Mouse (Mus musculus): ENCODE results near the gene Bckdhb. TPM values are rescaled to one million over a fixed set of nuclear protein-coding genes. Genes with fewer than 3 reads are reported as not detected.
"Not testable (repeated sequence)": the region's sequence is repeated elsewhere in the genome, so short reads cannot be mapped to it uniquely, and the experiment has no call there.

Gene Bckdhb
- total RNA-seq, 2 experiments from 2014 or later = 92.4 to 100 TPM

DNA sequence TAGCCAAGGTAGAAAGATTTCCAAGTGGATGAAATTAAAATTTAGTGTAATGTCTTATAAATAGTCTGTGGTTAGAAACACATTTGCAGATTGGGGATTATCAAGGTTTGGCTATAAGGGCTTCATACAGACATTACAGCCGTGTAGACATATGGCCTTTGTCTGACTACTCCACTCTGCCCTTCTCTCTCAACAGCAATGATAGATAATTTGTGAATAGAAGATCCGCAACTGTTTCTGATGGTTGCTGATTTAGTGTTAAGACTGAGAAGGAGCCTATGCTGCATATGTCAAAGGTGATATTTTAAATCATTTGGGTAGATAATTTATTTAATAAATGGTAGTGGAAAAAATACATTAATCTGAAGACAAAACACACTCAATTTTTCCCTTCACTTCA, 115.4 kb downstream of the Bckdhb start:
- no peak for DNase-seq (ENCODE audit: low spot score)
- intact Hi-C loops (cut with DNase I) = no loop called here

DNA sequence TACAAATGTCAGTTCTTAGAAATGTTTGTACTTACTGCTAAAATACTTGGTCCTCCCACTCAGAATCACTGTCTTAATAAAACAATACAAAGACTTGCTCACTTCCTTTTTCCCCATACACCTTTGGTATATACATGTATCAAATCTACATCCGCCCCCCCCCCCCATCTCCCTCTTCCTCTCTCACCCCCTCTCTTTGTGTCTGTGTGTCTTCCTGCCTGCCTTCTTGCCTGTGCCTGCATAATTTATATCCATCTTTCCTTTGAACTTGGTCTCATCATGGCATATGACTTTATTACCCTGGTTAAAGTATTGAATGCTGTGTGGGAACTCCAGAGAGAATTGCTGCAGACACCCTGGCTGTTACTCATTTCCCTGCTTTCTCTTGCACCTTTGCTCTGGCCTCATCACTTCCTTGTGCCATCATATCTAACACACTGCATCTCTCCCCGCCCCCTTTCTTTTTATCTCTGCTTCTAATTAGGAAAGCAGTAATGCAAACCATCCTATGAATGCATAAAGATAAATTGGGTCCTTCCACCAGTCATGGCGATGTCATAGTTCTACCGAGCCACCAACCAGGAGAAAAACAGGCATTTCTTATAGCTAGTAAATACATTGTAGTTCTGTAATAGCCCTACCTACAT, 116.8 kb downstream of the Bckdhb start:
- intact Hi-C loops (cut with DNase I) = no loop called here
- no peak for DNase-seq (ENCODE audit: low spot score)

DNA sequence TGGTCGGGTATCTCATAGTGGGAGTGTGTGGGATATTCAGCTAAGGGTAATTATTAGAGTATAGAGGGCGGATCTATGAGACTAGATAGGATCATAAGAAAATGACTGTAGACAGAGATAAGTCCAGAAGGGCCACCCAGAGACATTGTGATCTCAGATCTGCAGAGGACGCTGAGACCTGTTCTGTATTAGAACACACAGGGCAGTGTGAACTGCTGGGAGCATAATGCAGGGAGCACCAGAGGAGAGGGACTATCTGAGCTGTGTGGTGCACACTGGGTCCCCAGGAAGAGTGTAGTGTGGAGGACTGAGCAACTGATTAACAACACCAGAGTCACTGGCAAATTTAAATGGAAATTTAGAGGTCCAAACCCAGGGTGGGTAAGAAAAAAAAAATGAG, 117.6 kb downstream of the Bckdhb start:
- no peak for DNase-seq (ENCODE audit: low spot score)
- intact Hi-C loops (cut with DNase I) = no loop called here

DNA sequence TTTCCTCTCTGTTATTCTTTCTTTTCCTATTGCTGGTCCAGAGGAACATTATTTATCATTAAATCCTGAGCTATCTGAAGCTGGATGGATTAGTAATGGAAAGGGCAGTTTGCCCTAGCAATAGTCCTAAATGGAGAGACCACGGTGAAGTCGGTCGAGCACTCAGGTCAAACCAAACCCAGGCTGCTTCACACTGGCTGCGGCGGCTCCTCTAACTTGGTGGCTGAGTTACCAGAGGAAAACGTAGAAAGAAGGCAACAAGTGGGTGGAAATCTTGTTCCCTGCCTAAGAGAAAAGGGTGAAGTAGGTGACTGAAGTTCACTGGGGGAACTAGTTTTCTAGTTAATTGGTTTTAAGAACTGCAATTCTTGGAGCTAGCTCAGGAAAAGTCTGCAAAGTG, 119.2 kb downstream of the Bckdhb start:
- intact Hi-C loops (cut with DNase I) = no loop called here
- DNase-seq (ENCODE audit: low spot score) = no peak

DNA sequence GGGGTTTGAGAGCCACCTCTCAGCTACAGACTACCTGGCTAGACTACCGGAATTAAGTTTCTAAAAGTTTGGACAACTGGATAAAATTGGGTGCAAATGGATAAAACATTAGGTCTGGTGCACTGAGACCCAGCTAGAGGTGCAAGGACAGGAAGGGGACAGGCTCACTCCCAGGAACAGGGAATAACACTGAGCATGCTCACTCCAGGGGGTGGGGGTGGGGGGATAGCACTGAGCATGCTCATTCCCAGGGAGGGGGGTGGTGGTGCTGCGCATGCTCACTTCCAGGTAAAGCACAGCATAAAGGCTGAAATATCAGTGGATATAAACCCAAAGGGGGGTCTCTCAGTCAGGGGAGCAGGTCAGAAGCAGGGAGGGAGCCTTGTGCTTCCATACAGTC, 120.7 kb downstream of the Bckdhb start:
- intact Hi-C loops (cut with DNase I) = no loop called here
- DNase-seq (ENCODE audit: low spot score) = no peak

DNA sequence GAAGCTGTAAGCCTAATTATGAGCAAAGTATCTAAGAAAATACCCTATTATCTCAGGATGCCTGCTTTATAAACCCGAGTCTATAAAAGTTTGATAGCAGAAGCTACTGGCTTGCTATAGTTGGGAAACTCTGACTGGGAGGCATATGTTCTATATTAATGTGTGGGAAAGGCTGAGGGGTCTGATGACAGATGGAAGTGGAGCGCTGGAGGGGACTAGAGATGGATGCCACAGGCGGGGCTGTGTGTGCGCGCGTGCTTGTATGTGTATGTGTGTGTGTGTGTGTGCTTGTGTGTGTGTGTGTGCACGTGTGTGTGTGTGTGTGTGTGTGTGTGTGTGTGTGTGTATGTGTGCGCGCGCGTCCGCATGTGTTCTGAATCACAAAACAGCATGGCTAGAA, 121.4 kb downstream of the Bckdhb start:
- intact Hi-C loops (cut with DNase I) = no loop called here
- no peak for DNase-seq (ENCODE audit: low spot score)

DNA sequence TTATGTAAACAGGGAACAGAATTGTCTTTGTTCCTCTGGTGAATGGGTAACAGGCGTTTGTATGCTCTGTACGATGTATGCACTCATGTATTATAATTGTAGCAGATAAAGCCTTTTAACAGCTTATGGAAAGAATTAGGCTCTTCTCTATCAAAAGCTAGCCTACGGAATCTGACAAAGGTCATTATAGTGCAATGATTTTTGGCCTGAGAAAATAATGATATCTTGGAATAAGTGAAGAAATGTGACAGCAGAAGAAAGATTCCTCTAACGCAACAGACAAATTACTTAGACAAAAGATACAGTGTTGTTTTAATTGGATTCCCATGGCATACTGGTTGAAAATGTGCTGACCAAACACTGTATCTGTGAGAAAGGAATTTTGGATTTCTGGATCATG, 122.0 kb downstream of the Bckdhb start:
- no peak for DNase-seq (ENCODE audit: low spot score)
- intact Hi-C loops (cut with DNase I) = no loop called here

DNA sequence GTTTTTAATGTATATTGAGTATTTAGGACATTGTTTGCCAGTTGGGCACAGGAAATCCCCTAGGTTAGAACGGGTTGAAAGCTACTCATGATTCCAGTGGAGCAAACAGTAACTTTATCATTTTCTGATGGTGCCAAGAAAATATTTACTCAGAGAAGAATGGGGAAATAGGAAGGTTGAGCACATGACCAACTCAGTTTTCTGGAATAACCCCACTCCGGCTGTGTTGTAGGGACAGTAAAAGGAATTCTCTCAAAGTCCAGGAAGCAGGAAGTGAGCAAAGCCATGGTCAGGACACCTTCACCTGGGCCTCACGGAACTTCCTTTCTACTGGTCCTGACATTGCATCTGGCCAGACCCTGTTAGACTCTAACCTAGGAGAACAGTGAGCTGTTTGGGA, 122.5 kb downstream of the Bckdhb start:
- intact Hi-C loops (cut with DNase I) = no loop called here
- no peak for DNase-seq (ENCODE audit: low spot score)

DNA sequence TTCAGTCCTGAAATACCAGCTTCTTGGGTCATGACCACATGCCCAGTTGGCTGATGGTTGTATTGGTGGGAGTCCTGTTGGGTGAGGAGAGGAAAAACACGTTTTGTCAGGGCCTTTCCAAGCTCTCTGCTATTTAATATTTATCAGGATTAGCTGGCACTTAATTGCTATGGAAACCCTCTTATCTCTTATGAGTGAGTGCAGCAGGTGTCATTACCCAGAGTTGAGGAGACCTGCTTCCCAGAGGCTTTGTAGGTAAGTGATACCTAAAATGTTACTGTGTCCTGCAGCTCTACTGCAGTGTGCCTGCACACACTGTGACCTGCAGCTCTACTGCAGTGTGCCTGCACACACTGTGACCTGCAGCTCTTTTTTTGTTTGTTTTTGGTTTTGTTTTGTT, 124.2 kb downstream of the Bckdhb start:
- DNase-seq (ENCODE audit: low spot score) = no peak
- intact Hi-C loops (cut with DNase I) = no loop called here

DNA sequence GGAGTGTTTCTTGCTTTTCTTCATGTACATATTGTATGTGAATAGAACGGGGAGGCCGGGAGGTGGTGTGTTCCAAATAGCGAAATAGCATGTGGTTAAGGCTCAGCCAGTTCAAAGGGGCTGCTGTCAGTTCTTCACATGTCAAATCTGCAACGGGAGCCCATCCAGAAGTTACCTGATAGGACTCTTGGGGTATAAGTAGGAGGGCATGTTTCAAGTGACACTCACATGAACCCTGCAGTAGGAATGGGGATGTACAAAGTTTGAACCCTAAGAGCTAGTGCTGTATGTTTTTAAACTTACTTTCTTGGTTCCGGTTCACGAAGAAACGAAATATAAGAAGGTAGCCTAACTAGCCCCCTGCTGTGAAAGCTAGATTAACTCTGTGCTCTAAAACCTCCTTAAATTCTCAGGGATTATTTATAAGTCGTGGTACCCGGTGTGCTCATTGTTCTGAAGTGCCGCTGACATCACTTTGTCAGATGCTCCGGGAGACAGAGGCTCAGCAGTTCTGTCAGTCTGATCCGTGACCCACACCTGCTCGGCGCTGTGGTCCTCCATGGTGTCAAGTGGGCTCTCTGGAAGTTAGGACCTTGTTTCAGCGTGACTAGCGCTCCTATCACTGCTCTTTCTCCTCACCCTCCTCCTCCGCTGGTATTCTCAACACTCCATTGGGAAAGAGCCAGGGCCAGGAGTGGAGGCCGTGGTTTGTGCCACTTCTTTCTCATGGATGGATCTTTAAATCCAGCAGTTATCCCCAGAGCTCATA, 126.1 kb downstream of the Bckdhb start:
- intact Hi-C loops (cut with DNase I) = no loop called here
- no peak for DNase-seq (ENCODE audit: low spot score)

DNA sequence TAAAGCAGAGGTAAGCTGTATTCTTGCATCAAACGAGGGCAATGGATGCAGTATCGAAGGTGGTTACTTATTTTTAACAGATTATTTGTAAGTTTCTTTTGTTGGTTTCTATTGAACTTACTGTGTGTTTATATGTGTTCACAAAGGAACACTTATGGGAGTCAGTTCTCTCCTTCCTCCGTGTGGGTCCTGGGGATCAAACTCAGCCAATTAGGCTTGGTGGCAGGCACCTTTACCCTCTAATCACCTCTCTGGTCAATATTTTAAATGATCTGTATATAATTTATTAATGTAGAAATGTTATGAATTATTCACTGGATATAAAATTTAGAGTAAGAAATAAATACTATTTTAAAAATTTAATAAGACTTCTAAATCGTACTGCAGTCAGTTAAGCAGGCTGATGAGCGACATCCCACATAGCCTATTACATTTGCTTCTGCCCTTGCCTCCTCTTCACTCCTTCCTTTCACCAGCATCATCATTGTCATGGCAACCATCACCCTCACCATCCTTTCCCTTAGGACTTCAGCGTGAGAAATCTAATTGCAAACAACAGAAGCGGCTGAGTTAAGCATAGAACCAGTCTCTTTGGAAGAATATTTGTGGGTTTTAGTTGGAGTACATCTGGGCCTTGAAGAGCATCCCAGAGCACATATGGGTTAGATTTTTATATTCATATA, 130.3 kb downstream of the Bckdhb start:
- no peak for DNase-seq (ENCODE audit: low spot score)
- intact Hi-C loops (cut with DNase I) = no loop called here

DNA sequence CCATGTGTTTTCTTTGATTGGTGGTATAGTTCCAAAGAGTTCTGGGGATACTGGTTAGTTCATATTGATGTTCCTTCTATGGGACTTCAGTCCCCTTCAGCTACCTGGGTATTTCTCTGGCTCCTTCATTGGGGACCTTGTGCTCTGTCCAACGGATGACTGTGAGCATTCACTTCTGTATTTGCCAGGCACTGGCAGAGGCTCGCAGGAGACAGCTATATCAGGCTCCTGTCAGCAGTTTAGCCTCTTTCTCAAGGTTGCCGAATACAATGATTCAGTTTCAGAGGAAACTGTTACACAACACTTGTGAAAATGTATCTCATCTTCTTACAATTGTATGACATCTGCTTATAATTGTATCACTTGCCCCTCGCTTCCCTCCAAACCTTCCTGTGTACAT, 135.8 kb downstream of the Bckdhb start:
- DNase-seq (ENCODE audit: low spot score); intact Hi-C loops (cut with DNase I): not testable (repeated sequence)

DNA sequence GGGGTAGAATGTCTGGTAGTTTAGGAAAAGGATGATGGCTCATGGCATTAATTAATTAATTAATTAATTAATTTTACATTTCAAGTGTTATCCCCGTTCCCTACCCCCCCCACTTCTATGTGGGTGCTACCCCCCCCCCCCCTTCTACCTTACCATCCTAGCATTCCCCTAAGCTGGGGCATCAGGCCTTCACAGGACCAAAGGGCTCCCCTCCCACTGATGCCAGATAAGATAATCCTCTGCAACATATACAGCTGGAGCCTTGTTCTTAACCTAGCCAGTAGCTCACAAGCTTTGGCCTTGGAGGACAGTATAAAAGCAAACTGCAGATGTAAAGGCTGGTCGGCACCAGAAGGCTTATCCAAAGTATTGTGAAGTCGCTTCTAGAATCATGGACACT, 138.7 kb downstream of the Bckdhb start:
- intact Hi-C loops (cut with DNase I) = no loop called here
- no peak for DNase-seq (ENCODE audit: low spot score)

DNA sequence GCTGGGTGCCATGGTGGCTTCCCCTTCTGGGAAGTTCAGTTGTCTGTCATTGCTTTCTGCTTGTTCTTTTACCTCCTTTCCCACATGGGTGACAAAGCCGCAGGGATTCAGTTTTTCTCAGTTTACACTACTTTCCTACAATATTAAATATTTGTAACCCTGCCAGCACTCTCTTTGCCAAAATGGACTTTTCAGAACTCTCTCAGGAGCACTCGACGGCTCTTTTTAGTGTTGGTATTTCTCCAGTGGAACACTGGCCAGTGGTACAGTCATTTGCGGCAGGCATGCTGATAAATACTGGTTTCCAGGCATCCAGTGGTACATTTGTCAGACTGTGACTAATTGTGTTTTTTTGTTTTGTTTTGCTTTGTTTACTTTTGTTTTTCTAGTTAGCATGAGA, 139.2 kb downstream of the Bckdhb start:
- DNase-seq (ENCODE audit: low spot score) = no peak
- intact Hi-C loops (cut with DNase I) = no loop called here

DNA sequence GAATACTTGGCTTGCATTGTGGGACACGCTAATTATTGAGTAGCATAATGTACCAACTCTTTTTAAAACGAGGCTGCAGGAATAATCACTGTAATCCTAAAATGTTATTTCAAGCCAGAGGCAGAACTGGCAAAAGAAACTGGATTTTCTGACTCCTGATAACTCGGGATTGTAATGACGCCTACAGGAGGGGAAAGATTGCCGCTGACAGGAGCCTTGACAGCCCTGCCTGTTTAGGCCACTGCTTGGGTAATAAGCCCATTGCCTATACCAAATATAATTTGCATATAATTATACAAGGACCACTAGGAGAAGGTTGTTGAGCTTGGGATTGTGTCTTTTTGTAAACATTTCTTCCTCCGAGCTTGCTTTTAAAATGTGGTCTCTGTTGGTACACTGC, 145.3 kb downstream of the Bckdhb start:
- no peak for DNase-seq (ENCODE audit: low spot score)
- intact Hi-C loops (cut with DNase I) = no loop called here

DNA sequence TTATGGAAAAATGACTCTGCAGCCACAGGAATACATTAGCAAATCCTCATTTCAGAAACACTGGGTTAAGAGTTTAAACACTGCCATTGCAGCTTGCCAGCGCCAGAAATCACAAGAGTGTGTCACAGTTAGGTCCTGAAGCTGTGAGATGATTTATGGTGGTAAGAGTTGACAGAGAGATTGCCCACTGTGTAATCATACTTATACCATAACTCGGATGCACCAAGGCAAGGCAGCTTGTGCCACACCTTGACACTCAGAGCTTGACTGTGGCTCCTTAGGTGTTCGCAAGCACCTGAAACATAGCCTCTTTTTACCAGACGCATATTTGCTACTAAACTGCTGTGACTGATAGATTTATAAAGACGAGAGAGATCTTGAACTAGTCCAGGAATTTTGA, 145.8 kb downstream of the Bckdhb start:
- no peak for DNase-seq (ENCODE audit: low spot score)
- intact Hi-C loops (cut with DNase I) = no loop called here

DNA sequence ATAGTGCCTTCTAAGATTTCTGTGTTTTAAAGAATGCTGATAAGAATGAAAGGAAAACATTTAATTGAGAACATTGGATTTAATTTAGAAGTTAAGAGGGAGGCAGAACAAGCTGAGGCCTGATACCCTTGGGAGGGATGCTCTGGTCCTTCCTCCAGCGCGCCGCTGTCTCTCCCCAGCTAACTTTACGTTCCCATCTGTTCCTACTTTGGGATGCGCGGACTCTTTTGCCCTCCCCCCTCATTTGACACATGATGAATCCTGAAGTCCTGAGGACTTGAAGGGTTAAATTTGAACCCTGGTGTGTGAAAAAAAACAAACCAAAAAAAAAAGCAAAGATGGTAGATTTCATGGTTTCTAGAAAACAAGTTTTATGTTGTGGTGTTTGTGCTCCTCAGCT, 147.6 kb downstream of the Bckdhb start:
- DNase-seq (ENCODE audit: low spot score) = no peak
- intact Hi-C loops (cut with DNase I) = no loop called here

DNA sequence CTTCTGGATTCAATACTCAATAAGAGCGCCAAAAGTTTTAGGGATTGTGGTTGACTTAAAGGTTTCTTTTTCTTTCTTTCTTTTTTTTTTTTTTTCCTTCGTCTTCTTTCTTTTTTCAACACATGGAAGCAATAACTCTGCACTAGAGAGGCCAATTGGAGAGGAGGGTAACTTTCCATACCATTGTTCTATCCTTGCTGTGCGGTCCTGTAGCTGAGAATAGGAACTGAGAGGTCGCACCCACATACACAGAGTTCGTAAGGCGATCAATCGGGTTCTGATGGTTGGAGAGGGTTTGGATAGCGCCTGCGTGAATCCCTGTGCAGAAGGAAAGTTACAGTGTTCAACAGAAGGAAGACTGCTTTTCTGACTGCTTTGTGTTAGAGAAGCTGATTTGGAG, 148.3 kb downstream of the Bckdhb start:
- DNase-seq (ENCODE audit: low spot score) = no peak
- intact Hi-C loops (cut with DNase I) = no loop called here

DNA sequence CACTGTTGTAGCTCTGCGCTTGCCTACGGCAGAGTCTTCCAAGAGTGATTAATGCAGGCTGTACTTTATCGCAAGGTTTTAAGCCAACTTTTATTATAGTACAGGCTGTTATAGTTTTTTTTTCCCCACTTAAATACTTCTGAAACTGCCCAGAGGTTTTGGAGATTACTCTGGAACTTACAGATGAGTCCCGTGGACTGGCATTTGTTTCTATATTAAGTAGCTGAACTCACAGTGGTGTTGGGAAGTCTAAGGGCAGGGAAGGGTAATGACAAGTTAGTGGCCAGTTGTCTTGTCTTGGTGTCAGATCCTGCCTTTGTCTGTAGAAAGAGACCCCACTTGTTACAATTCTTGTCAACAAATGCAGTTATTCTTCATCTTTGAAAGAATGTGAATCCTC, 158.6 kb downstream of the Bckdhb start:
- intact Hi-C loops (cut with DNase I) = no loop called here
- no peak for DNase-seq (ENCODE audit: low spot score)

DNA sequence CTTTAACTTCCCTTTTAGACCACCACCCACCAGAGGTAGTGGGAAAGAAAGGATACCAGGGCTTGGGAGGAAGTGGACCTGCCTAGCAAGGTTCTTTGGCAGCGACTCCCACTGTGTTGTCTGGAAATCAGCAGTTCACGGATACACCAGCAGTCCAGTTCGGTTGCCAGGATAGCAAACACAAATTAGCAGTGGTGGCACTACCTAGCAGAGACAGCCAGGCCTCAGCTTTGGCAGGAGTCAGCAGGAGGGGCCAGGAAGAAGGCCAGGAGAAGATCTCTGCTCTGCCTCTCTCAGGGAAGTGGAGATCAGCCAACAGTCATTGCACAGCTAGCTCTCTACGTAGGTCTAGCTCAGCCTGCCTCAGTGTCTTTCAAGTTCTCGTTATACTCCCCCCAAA, 159.7 kb downstream of the Bckdhb start:
- no peak for DNase-seq (ENCODE audit: low spot score)
- intact Hi-C loops (cut with DNase I) = no loop called here

DNA sequence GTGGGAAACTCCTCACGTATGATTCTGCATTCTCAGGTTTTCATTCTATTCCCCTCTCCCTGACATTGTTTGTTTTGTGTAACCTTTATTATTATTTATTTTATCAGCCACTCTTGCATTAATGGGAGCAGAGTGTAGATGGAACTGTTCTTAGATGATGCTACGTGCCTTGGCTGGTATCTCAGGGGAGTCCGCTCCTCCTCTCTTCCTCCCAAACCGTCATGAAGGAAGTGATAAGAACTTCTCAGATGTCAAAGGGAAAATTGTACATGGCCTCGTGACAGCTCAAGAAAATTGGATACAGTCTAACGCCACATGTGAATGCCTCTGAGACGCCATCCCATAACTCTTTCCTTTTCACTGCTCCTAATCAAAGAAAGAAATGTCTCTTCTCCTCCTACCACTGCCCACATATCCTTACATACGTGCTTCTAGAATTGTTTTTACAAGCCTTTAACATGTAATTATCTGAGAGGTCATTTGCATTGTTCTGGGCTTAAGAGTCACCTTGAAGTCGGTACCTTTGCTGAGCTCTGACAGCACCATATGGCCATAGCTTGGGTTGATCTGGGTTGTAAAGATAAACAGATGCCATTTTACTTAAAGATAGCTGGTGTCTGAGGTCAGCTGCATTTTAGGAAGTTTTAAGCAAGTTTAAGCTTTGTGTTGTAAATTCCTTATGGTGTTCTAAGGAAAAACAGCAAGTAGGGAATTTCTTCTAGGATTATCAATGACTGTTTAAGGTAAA, 165.5 kb downstream of the Bckdhb start:
- no peak for DNase-seq (ENCODE audit: low spot score)
- intact Hi-C loops (cut with DNase I) = no loop called here

Data from heart, postnatal 25 days (tissue).